ENCODE assay signal across 8 mouse cellular contexts in genomic region chr1:78707280-78707679, GRCm38 (mm10). TPM values are rescaled to one million over a fixed set of nuclear protein-coding genes. Genes with fewer than 3 reads are reported as not detected.
DNase-seq lines count a peak whose midpoint lies in the region; ATAC-seq lines count a peak whose summit lies in the region.

No protein-coding gene starts in this region.

- WGBS in kidney, embryonic 15.5 days = 68% methylated on average over 4 of the region's 4 CpGs

- intact Hi-C loops in left cerebral cortex, postnatal 4 days (cut with DNase I) = no loop called here

- peak; percentile 19 for DNase-seq in adrenal gland, postnatal 10 days
- no peak for DNase-seq in adrenal gland, adult 18-20 months (ENCODE audit: low spot score in 2 of 2)
- peak; percentile 26 for DNase-seq in kidney, postnatal 10 days
- peak; percentile 40 to 44 for DNase-seq in B cell, adult 2 months
- DNase-seq in left cerebral cortex, postnatal 4 days = peak; percentile 13
- no peak for DNase-seq in urinary bladder, postnatal 10 days (ENCODE audit: low spot score)
- DNase-seq in spleen, adult 18-20 months = no peak

- no peak overlapping the region for H3K27ac ChIP-seq in kidney, embryonic 15.5 days

- H3K9me3 ChIP-seq in kidney, embryonic 15.5 days (replicated peaks) = no peaks in the 10 kb centered on the region

- no peaks in the 10 kb centered on the region for H3K4me1 ChIP-seq in kidney, embryonic 15.5 days

- peaks cover 43% of the 10 kb centered on the region for H3K36me3 ChIP-seq in kidney, embryonic 15.5 days

- no peak for ATAC-seq in kidney, embryonic 15.5 days (replicated peaks; ENCODE audit: low FRiP score)

- no peak overlapping the region for H3K4me3 ChIP-seq in kidney, embryonic 15.5 days (replicated peaks)

- H3K9ac ChIP-seq in kidney, embryonic 15.5 days = no peak overlapping the region

- no peaks in the 10 kb centered on the region for H3K27me3 ChIP-seq in kidney, embryonic 15.5 days

- no peak overlapping the region for H3K4me2 ChIP-seq in kidney, embryonic 15.5 days

RNA-seq across cellular contexts. Expression of gene Utp14b, which starts 49.4 kb away (rescaled TPM):
- 1 to 10 TPM; 3.7 to 4.4 TPM for total RNA-seq in adrenal gland, postnatal 10 days (2021)
- total RNA-seq in adrenal gland, adult 18-20 months (2021) = 1 to 10 TPM; 3.2 to 5.0 TPM
- polyA plus RNA-seq in kidney, embryonic 15.5 days (2015; fragmentation: Nextera tagmentation; extraction: Ambion mirVana) = 3.2 and 3.7 TPM in 2 replicates
- total RNA-seq in left cerebral cortex, postnatal 4 days (2021) = 10 to 100 TPM; 14.1 to 16.4 TPM

RNA-seq across cellular contexts. Expression of gene Acsl3, which starts 49.7 kb away (rescaled TPM):
- 10 to 100 TPM; 14.7 to 19.8 TPM for total RNA-seq in adrenal gland, postnatal 10 days (2021)
- total RNA-seq in adrenal gland, adult 18-20 months (2021) = 10 to 100 TPM; 30.1 to 35.5 TPM
- 70.2 and 71.6 TPM in 2 replicates for polyA plus RNA-seq in kidney, embryonic 15.5 days (2015; fragmentation: Nextera tagmentation; extraction: Ambion mirVana)
- 10 to 100 TPM; 88.4 to 96.8 TPM for total RNA-seq in left cerebral cortex, postnatal 4 days (2021)

Comparison
In these comparisons a context has a peak if more than half of its experiments do, and no peak if none do; other contexts are left out.
1. DNase-seq: peak in adrenal gland, postnatal 10 days (single experiment), kidney, postnatal 10 days (single experiment), B cell, adult 2 months (2 of 2) and left cerebral cortex, postnatal 4 days (single experiment); none in adrenal gland, adult 18-20 months (0 of 2), urinary bladder, postnatal 10 days (single experiment) and spleen, adult 18-20 months (0 of 2).